ENCODE assay signal across 8 mouse cellular contexts in genomic region chr4:32862011-32862750, GRCm38 (mm10).
A peak's percentile ranks its signal among the peaks of the same experiment; 100 is the strongest.
DNase-seq lines count a peak whose midpoint lies in the region; ATAC-seq lines count a peak whose summit lies in the region.

No protein-coding gene starts in this region.

- H3K4me2 ChIP-seq in kidney, embryonic 14.5 days (replicated peaks; ENCODE audit: low read depth, low read length), result no peak overlapping the region

- H3K27ac ChIP-seq in kidney, embryonic 14.5 days (ENCODE audit: low read depth, low read length), result no peak overlapping the region

- H3K9ac ChIP-seq in kidney, embryonic 14.5 days (ENCODE audit: low read depth, low read length), result no peak overlapping the region

- no peaks in the 10 kb centered on the region for H3K36me3 ChIP-seq in kidney, embryonic 14.5 days (ENCODE audit: control insufficient read depth, insufficient read depth, low read length)

- 76% methylated on average over 15 of the region's 15 CpGs for WGBS in kidney, embryonic 14.5 days

- peaks cover 13% of the 10 kb centered on the region; the same call in 1 of the 2 replicates for H3K4me1 ChIP-seq in kidney, embryonic 14.5 days (ENCODE audit: control insufficient read depth, insufficient read depth, low read length)

- no peak overlapping the region for H3K4me3 ChIP-seq in kidney, embryonic 14.5 days (ENCODE audit: low read length)

- DNase-seq in kidney, postnatal 14 days, result no peak
- DNase-seq in embryo, embryonic 9.5 days (ENCODE audit: extremely low spot score), result peak; percentile 46
- peak; percentile 46 for DNase-seq in induced T-regulatory cell, adult 2 months (ENCODE audit: low read depth)
- DNase-seq in spleen, postnatal 4 days (ENCODE audit: low spot score in 2 of 2), result peak; percentile 54 to 71
- DNase-seq in cerebellum, adult 9-11 months, result no peak

- ATAC-seq in kidney, embryonic 14.5 days (ENCODE audit: low FRiP score, low TSS enrichment), result peak; percentile 60
- ATAC-seq in megakaryocyte, adult 5-6 weeks (ENCODE audit: poor library complexity, severe bottlenecking), result peak; percentile 51; the same call in 1 of the 2 replicates
- ATAC-seq in monocyte, adult 5-6 weeks (replicated peaks; ENCODE audit: insufficient number of reproducible peaks, low FRiP score, low TSS enrichment, poor library complexity, severe bottlenecking), result no peak

- H3K27me3 ChIP-seq in kidney, embryonic 14.5 days (ENCODE audit: control insufficient read depth, insufficient read depth, low read length), result no peaks in the 10 kb centered on the region

- no peaks in the 10 kb centered on the region for H3K9me3 ChIP-seq in kidney, embryonic 14.5 days (ENCODE audit: control insufficient read depth, low read length)

Comparison
In these comparisons a context has a peak if more than half of its experiments do, and no peak if none do; other contexts are left out.
1. DNase-seq: peak in embryo, embryonic 9.5 days (single experiment), induced T-regulatory cell, adult 2 months (single experiment) and spleen, postnatal 4 days (2 of 2); none in kidney, postnatal 14 days (single experiment) and cerebellum, adult 9-11 months (single experiment).